Mouse (Mus musculus) intestine, postnatal 0 days (tissue): ENCODE data around the gene Nln. TPM values are rescaled to one million over a fixed set of nuclear protein-coding genes. Genes with fewer than 3 reads are reported as not detected.

Source experiments
- ATAC-seq: fragments of 200-750 bp; cut with Nextera tagmentation; 2 replicates; pipeline ENCODE4 v1.8.0; 2017; ENCODE audit warnings: mild to moderate bottlenecking, moderate TSS enrichment, moderate library complexity
- H3K27ac ChIP-seq: fragments of 300-500 bp; sonication (generic); 2 replicates; pipeline ENCODE4 v1.5.1; 2014; ENCODE audit warnings: mild to moderate bottlenecking, low read depth, low read length, moderate library complexity
- H3K27me3 ChIP-seq: fragments of 300-500 bp; sonication (generic); replicated peaks from 2 replicates; pipeline ENCODE4 v1.6.1; 2014; ENCODE audit warnings: low read length, mixed read lengths; ENCODE audit not compliant: control insufficient read depth, insufficient read depth
- H3K36me3 ChIP-seq: fragments of 300-500 bp; sonication (generic); 2 replicates; pipeline ENCODE4 v1.6.1; 2014; ENCODE audit warnings: mild to moderate bottlenecking, moderate library complexity; ENCODE audit not compliant: control insufficient read depth, insufficient read depth
- H3K4me1 ChIP-seq: fragments of 300-500 bp; sonication (generic); replicated peaks from 2 replicates; pipeline ENCODE4 v1.6.1; 2014; ENCODE audit warnings: antibody characterized with exemption, low read length, mixed read lengths; ENCODE audit not compliant: control insufficient read depth, insufficient read depth
- H3K4me2 ChIP-seq: fragments of 300-500 bp; sonication (generic); replicated peaks from 2 replicates; pipeline ENCODE4 v1.6.1; 2014; ENCODE audit warnings: low read depth, mild to moderate bottlenecking, moderate library complexity
- H3K4me3 ChIP-seq: fragments of 300-500 bp; sonication (generic); 2 replicates; pipeline ENCODE4 v1.5.1; 2014; ENCODE audit warnings: low read depth, low read length
- H3K9ac ChIP-seq: fragments of 300-500 bp; sonication (generic); 2 replicates; pipeline ENCODE4 v1.6.1; 2014; ENCODE audit warnings: mild to moderate bottlenecking, low read depth, low read length
- H3K9me3 ChIP-seq: fragments of 300-500 bp; sonication (generic); 2 replicates; pipeline ENCODE4 v1.6.1; 2016; ENCODE audit warnings: mixed run types; ENCODE audit not compliant: control insufficient read depth
- CTCF ChIP-seq: sonication (generic); IDR thresholded peaks from 2 replicates; pipeline ENCODE4 v1.5.1; 2016; ENCODE audit warnings: low read depth, mild to moderate bottlenecking, control low read depth, antibody characterized with exemption, moderate library complexity
- WGBS: fragments of 180-500 bp; shearing (Covaris S2); extraction: QIAGEN DNeasy Blood & Tissue Kit; methylation state at CpG from one replicate; pipeline ENCODE4 v1.1.7; 2014; 5-methylcytosine and 5-hydroxymethylcytosine counted together
- polyA plus RNA-seq: library from polyadenylated mRNA; unstranded; fragments of >200 nt; fragmentation: Nextera tagmentation; extraction: Ambion mirVana; gene quantifications from 2 replicates; pipeline ENCODE4 v1.2.1, GENCODE M21; 2015

The Nln gene
- polyA plus RNA-seq, 1 experiment from 2014 or later: 13.3 TPM

GRCm38 (mm10) chr13:104101606-104102235 lies 7.7 kb downstream of the Nln start:
- no peak overlapping the region for H3K4me3 ChIP-seq
- no peaks in the 10 kb centered on the region for H3K36me3 ChIP-seq
- no peaks in the 10 kb centered on the region for H3K4me1 ChIP-seq
- no peak overlapping the region for H3K27ac ChIP-seq
- no peaks in the 10 kb centered on the region for H3K27me3 ChIP-seq
- no peaks in the 10 kb centered on the region for H3K9me3 ChIP-seq
- 87% methylated on average over 5 of the region's 5 CpGs for WGBS
- no peak for ATAC-seq
- H3K4me2 ChIP-seq: no peak overlapping the region
- no peak overlapping the region for H3K9ac ChIP-seq
- TF ChIP-seq CTCF: no peak

- no peaks in the 10 kb centered on the region for H3K36me3 ChIP-seq
- H3K9me3 ChIP-seq: no peaks in the 10 kb centered on the region
- H3K27me3 ChIP-seq: no peaks in the 10 kb centered on the region
- TF ChIP-seq CTCF: 0 out of 2 replicates have a peak, but pooled peaks have one; percentile 9
- no peaks in the 10 kb centered on the region for H3K4me1 ChIP-seq
- H3K9ac ChIP-seq: no peak overlapping the region
- ATAC-seq: no peak
- no peak overlapping the region for H3K4me3 ChIP-seq
- WGBS: 85% methylated on average over 4 of the region's 4 CpGs
- no peak overlapping the region for H3K27ac ChIP-seq
- no peak overlapping the region for H3K4me2 ChIP-seq
Measured at GRCm38 (mm10) chr13:104100416-104100815, 9.0 kb downstream of the Nln start.

- Histone ChIP-seq H3K27ac (no peak overlapping the region), H3K4me3 (no peak overlapping the region), H3K4me2 (no peak overlapping the region), H3K9ac (no peak overlapping the region), H3K36me3 (0 out of 2 replicates have a peak, but pooled peaks cover 3% of the 10 kb centered on the region), H3K4me1 (0 out of 2 replicates have a peak, but pooled peaks cover 6% of the 10 kb centered on the region), H3K9me3 (no peaks in the 10 kb centered on the region), H3K27me3 (no peaks in the 10 kb centered on the region)
- no peak for ATAC-seq
- TF ChIP-seq CTCF: no peak
- WGBS: 93% methylated on average over 7 of the region's 7 CpGs
Measured at GRCm38 (mm10) chr13:104097190-104097589, 12.2 kb downstream of the Nln start.

GRCm38 (mm10) chr13:104095955-104096354 lies 13.5 kb downstream of the Nln start:
- Histone ChIP-seq H3K4me2 (no peak overlapping the region), H3K27ac (no peak overlapping the region), H3K9me3 (no peaks in the 10 kb centered on the region), H3K4me1 (0 out of 2 replicates have a peak, but pooled peaks cover 6% of the 10 kb centered on the region), H3K4me3 (no peak overlapping the region), H3K27me3 (no peaks in the 10 kb centered on the region), H3K36me3 (0 out of 2 replicates have a peak, but pooled peaks cover 4% of the 10 kb centered on the region), H3K9ac (no peak overlapping the region)
- ATAC-seq: no peak
- TF ChIP-seq CTCF: no peak
- 74% methylated on average over 7 of the region's 7 CpGs for WGBS

GRCm38 (mm10) chr13:104094531-104095385 lies 14.7 kb downstream of the Nln start:
- Histone ChIP-seq H3K27ac (no peak overlapping the region), H3K9me3 (no peaks in the 10 kb centered on the region), H3K4me3 (no peak overlapping the region), H3K9ac (no peak overlapping the region), H3K36me3 (0 out of 2 replicates have a peak, but pooled peaks cover 4% of the 10 kb centered on the region), H3K27me3 (no peaks in the 10 kb centered on the region), H3K4me1 (0 out of 2 replicates have a peak, but pooled peaks cover 6% of the 10 kb centered on the region), H3K4me2 (no peak overlapping the region)
- 76% methylated on average over 11 of the region's 11 CpGs for WGBS
- no peak for TF ChIP-seq CTCF
- peak; percentile 36; the same call in 1 of the 2 replicates for ATAC-seq

GRCm38 (mm10) chr13:104091734-104092133 lies 17.7 kb downstream of the Nln start:
- Histone ChIP-seq H3K9me3 (no peaks in the 10 kb centered on the region), H3K9ac (no peak overlapping the region), H3K27ac (no peak overlapping the region), H3K4me2 (no peak overlapping the region), H3K36me3 (0 out of 2 replicates have a peak, but pooled peaks cover 4% of the 10 kb centered on the region), H3K4me3 (no peak overlapping the region), H3K4me1 (0 out of 2 replicates have a peak, but pooled peaks cover 6% of the 10 kb centered on the region), H3K27me3 (no peaks in the 10 kb centered on the region)
- ATAC-seq: no peak
- TF ChIP-seq CTCF: no peak
- WGBS: 4% methylated on average over 1 of the region's 1 CpGs
